ENCODE assay signal across 15 mouse cellular contexts in the genomic region with DNA sequence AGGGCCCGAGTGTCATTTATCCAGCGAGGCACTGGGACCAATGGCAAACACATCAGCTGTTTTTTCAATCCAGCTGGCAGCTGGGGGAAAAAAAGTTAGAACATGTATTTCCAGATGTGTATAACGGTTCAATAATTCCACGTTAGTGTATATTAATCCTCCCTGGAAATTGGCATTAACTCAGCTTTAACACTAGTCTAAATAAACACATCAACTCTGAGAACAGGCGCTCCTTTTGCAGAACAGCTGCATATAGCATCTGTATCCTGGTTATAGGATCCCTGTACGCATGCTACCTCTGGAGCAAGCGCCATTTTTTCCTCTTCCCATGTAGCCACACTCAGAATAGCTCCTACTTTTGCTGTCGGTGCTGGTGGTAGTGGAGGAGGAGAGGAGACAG.
"Had no signal": no experiment of that assay in that cellular context is flagged by ENCODE, and none has a peak within 500 bp of the region (broad histone marks: within the 10 kb centered on the region; RNA-seq: fewer than 3 reads in every experiment).

No protein-coding gene starts in this region.

- H3K9me3 ChIP-seq: megakaryocyte, embryonic 14.5 days; midbrain, embryonic 13.5 days; midbrain, embryonic 15.5 days; neural tube, embryonic 12.5 days; stomach, embryonic 15.5 days had no signal

- H3K4me1 ChIP-seq: megakaryocyte, embryonic 14.5 days; midbrain, embryonic 15.5 days; neural tube, embryonic 12.5 days; stomach, embryonic 15.5 days had no signal

- H3K4me2 ChIP-seq: midbrain, embryonic 11.5 days; midbrain, embryonic 13.5 days; midbrain, embryonic 15.5 days; neural tube, embryonic 12.5 days; stomach, embryonic 15.5 days had no signal

- H3K4me3 ChIP-seq: megakaryocyte, embryonic 14.5 days; midbrain, embryonic 13.5 days; midbrain, embryonic 15.5 days; neural tube, embryonic 12.5 days; stomach, embryonic 15.5 days had no signal

- H3K9ac ChIP-seq: liver, postnatal 0 days; midbrain, embryonic 13.5 days; midbrain, embryonic 15.5 days; neural tube, embryonic 12.5 days; stomach, embryonic 15.5 days had no signal

- ATAC-seq: midbrain, embryonic 13.5 days; midbrain, embryonic 15.5 days had no signal

- H3K36me3 ChIP-seq: midbrain, embryonic 13.5 days; midbrain, embryonic 15.5 days; neural tube, embryonic 12.5 days; stomach, embryonic 15.5 days had no signal

- H3K27me3 ChIP-seq: megakaryocyte, embryonic 14.5 days; midbrain, embryonic 13.5 days; midbrain, embryonic 15.5 days; neural tube, embryonic 12.5 days; stomach, embryonic 15.5 days had no signal

- DNase-seq: liver, postnatal 0 days; lung, adult 2 months; lung, postnatal 10 days; right cerebral cortex, postnatal 14 days; thymus, adult 2 months; thymus, postnatal 25 days; thymus, postnatal 4 days had no signal

- H3K27ac ChIP-seq: macrophage; midbrain, embryonic 13.5 days; midbrain, embryonic 15.5 days; neural tube, embryonic 12.5 days; stomach, embryonic 15.5 days; stomach, postnatal 0 days had no signal
